Mouse (Mus musculus) hindbrain, embryonic 16.5 days (tissue): ENCODE results near the gene Iscu. TPM values are rescaled to one million over a fixed set of nuclear protein-coding genes. Genes with fewer than 3 reads are reported as not detected.

ENCODE experiments used
- ATAC-seq: fragments of 200-750 bp; cut with Nextera tagmentation; 2 replicates; pipeline ENCODE4 v1.8.0; 2017; ENCODE audit warnings: moderate TSS enrichment, moderate library complexity
- H3K27ac ChIP-seq: fragments of 300-500 bp; sonication (generic); 2 replicates; pipeline ENCODE4 v1.5.1; 2014; ENCODE audit warnings: low read depth, mild to moderate bottlenecking, control low read depth, low read length, moderate library complexity
- H3K27me3 ChIP-seq: fragments of 300-500 bp; sonication (generic); replicated peaks from 2 replicates; pipeline ENCODE4 v1.6.1; 2014; ENCODE audit warnings: low read length; ENCODE audit not compliant: control insufficient read depth, insufficient read depth
- H3K36me3 ChIP-seq: fragments of 300-500 bp; sonication (generic); 2 replicates; pipeline ENCODE4 v1.6.1; 2014; ENCODE audit warnings: mild to moderate bottlenecking, low read length, moderate library complexity, mixed read lengths; ENCODE audit not compliant: control insufficient read depth, insufficient read depth
- H3K4me1 ChIP-seq: fragments of 300-500 bp; sonication (generic); 2 replicates; pipeline ENCODE4 v1.6.1; 2014; ENCODE audit warnings: low read depth, low read length; ENCODE audit not compliant: control insufficient read depth, insufficient read depth
- H3K4me2 ChIP-seq: fragments of 300-500 bp; sonication (generic); 2 replicates; pipeline ENCODE4 v1.6.1; 2014; ENCODE audit warnings: mild to moderate bottlenecking, low read length, control low read depth, moderate library complexity
- H3K4me3 ChIP-seq: fragments of 300-500 bp; sonication (generic); 2 replicates; pipeline ENCODE4 v1.5.1; 2014; ENCODE audit warnings: mild to moderate bottlenecking, low read length, control low read depth, moderate library complexity
- H3K9ac ChIP-seq: fragments of 300-500 bp; sonication (generic); 2 replicates; pipeline ENCODE4 v1.6.1; 2014; ENCODE audit warnings: low read depth, mild to moderate bottlenecking, control low read depth, low read length, moderate library complexity
- H3K9me3 ChIP-seq: fragments of 300-500 bp; sonication (generic); 2 replicates; pipeline ENCODE4 v1.6.1; 2014; ENCODE audit warnings: mild to moderate bottlenecking, low read length, moderate library complexity; ENCODE audit not compliant: control insufficient read depth
- WGBS: fragments of 180-500 bp; shearing (Covaris S2); extraction: QIAGEN DNeasy Blood & Tissue Kit; methylation state at CpG from one replicate; pipeline ENCODE4 v1.1.7; 2014; 5-methylcytosine and 5-hydroxymethylcytosine counted together
- polyA plus RNA-seq: library from polyadenylated mRNA; unstranded; fragments of >200 nt; fragmentation: Nextera tagmentation; extraction: Ambion mirVana; gene quantifications from 2 replicates; pipeline ENCODE4 v1.2.1, GENCODE M21; 2015

Iscu gene
- polyA plus RNA-seq, 1 experiment from 2014 or later, result 94.0 TPM

DNA sequence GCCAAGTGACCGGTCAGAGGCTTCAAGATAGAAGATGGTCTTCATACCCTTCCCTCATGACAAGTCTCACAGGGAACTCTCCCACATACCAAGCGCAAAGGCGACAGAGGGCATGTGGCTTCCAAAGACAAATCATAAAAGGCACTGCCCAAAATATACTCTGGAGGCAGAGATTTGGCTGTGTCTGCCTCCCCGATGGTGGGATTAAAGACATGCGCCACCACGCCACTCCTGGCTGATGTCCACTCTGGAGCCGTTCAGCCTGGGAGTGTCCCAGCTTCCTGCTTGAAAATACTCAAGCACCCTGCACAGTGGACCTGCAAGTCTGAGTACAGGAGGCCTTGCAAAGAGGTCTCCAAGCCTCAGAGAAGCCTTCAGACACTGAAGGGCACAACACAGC, 41.4 kb upstream of the Iscu start:
- peaks cover 12% of the 10 kb centered on the region for H3K4me1 ChIP-seq
- ATAC-seq, result no peak
- WGBS, result 89% methylated on average over 7 of the region's 7 CpGs
- H3K36me3 ChIP-seq, result no peaks in the 10 kb centered on the region
- H3K27me3 ChIP-seq, result no peaks in the 10 kb centered on the region
- H3K9ac ChIP-seq, result no peak overlapping the region
- no peak overlapping the region for H3K4me2 ChIP-seq
- H3K9me3 ChIP-seq, result no peaks in the 10 kb centered on the region
- no peak overlapping the region for H3K4me3 ChIP-seq
- peak overlapping the region; percentile 12; the same call in 1 of the 2 replicates for H3K27ac ChIP-seq

DNA sequence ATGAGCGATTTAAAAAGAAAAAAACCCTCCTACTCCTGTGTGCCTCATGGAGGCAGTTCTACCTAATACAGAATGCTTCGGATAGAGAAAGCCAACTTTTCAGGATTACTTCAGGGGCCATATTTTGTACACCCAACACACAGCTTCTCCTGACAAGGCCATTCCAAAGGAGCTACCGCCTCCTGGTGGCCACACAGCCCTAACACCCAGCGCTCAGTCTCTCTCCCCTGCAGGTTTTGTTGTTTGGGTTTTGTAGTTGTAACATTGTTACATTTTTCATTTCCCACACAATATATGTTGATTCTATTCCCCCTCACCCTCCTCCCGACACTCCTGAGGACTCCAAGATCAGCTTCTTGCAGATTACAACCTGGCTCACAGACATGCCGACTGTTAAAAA, 40.4 kb upstream of the Iscu start:
- Histone ChIP-seq H3K9ac (no peak overlapping the region), H3K36me3 (no peaks in the 10 kb centered on the region), H3K9me3 (no peaks in the 10 kb centered on the region), H3K4me1 (peaks cover 22% of the 10 kb centered on the region), H3K27ac (no peak overlapping the region), H3K27me3 (no peaks in the 10 kb centered on the region), H3K4me2 (no peak overlapping the region), H3K4me3 (no peak overlapping the region)
- no peak for ATAC-seq
- WGBS, result 29% methylated on average over 6 of the region's 6 CpGs

DNA sequence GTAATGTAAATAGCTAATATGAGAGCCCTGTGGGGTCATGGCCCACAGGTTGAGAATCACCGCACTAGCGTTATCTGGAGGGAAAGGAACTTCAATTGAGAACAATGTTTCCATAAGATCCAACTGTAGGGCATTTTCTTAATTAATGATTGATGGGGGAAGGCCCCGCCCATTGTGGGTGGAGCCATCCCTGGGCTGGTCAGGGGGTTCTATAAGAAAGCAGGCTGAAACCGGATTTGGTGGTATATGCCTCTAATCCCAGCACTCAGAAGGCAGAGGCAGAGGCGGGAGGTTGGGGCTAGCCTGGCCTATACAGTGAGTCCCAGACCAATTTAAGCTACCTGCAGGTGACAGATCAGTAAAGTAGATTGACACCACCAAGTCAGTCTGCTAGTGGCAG, 38.2 kb upstream of the Iscu start:
- ATAC-seq, result no peak
- peaks cover 12% of the 10 kb centered on the region for H3K36me3 ChIP-seq
- WGBS, result 67% methylated on average over 5 of the region's 5 CpGs
- no peak overlapping the region for H3K9ac ChIP-seq
- no peak overlapping the region for H3K27ac ChIP-seq
- H3K27me3 ChIP-seq, result no peaks in the 10 kb centered on the region
- no peak overlapping the region for H3K4me3 ChIP-seq
- H3K4me2 ChIP-seq, result no peak overlapping the region
- peaks cover 24% of the 10 kb centered on the region for H3K4me1 ChIP-seq
- H3K9me3 ChIP-seq, result no peaks in the 10 kb centered on the region

DNA sequence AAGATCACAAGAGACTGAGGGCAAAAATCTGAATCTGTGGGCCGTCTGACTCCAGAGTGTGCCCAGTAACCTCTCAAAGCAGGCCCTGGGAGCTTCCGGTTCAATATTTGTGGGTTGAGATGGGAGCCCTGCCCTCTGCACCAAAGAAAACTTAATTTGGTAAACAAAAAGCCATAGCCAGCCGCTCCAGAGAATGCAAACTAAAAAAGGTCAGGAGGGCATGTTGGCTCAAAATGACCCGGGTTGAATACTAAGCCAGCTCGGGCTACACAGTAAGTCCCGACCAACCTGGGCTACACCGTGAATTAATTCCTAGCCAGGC, 37.6 kb upstream of the Iscu start:
- Histone ChIP-seq H3K27ac (peak overlapping the region; percentile 94), H3K4me1 (peaks cover 24% of the 10 kb centered on the region), H3K4me3 (peak overlapping the region; percentile 70), H3K27me3 (no peaks in the 10 kb centered on the region), H3K4me2 (peak overlapping the region; percentile 94), H3K9me3 (no peaks in the 10 kb centered on the region), H3K36me3 (peaks cover 12% of the 10 kb centered on the region), H3K9ac (peak overlapping the region; percentile 65; the same call in 1 of the 2 replicates)
- 28% methylated on average over 7 of the region's 7 CpGs for WGBS
- no peak for ATAC-seq

DNA sequence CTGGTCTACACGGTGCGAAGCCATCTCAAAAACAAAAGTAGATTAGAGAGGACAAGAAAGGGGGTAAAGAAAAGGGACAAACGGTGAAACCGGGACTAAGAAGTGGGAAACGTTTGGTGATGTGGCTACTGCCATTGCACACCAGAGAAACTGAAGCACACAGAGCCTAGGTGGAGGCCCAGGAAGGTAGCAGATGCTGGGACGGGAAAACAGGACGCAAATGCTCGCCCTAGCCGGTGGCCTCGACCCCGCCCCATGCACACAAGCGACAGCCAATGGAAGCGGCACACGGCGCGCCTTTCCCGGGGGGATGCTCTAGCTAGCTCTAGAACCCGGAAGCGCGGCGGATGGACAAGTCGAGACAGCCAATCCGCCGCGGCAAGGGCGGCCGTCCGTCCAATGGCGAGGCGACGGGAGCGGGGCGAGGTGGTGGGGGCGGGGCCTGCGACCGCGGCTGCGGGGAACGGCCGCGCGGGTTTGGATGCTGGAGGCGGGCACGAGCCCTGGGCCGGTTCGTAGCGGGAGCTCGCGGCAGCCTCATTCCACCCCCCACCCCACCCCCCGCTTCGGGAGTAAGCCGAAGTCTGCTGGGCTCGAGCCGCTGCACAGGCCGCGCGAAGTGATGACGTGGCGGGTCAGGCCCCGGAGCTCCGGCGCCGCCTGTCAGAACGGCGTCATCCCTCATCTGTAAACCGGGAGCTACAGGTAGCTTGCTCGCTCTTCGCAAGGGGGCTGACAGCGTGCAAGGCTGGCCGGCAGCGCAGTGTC, 37.0 kb upstream of the Iscu start, which contains the start of gene Ficd:
Ficd (plus strand) TSS at position 459 of the 768 bp plus-strand sequence.
- under 1% methylated on average over 60 of the region's 71 CpGs for WGBS

DNA sequence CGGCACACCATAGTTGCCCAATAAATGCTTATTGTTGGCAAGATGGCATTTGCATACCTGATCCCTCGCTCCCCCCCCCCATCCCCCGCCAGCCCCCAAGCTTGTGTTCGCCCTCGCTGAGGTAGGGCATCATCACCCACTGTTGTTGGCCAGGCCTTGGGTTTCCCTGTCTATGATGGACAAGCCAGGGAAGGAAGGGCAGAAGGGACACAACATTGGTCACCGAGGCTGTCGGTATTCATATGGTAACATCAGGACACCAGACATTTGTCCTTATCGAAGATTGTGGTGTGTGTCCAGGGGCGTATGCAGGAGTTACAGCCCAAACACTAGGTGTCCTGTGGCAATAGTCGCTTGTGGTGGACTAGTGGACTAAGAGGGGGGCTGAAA, 36.4 kb upstream of the Iscu start:
- 2% methylated on average over 10 of the region's 10 CpGs for WGBS
- no peak; the same call in 1 of the 2 replicates for ATAC-seq
- peak overlapping the region; percentile 94 for H3K27ac ChIP-seq

More for the DNA sequence above, 37.0 kb upstream of the Iscu start, which contains the start of gene Ficd:
- H3K4me1 ChIP-seq, result peaks cover 19% of the 10 kb centered on the region
- no peaks in the 10 kb centered on the region for H3K27me3 ChIP-seq
- H3K9ac ChIP-seq, result peak within 1 kb of the TSS; percentile 78
- ATAC-seq, result peak; percentile 97
- H3K27ac ChIP-seq, result peak within 1 kb of the TSS; percentile 94
- peak within 1 kb of the TSS; percentile 70 for H3K4me3 ChIP-seq
- H3K4me2 ChIP-seq, result peak within 1 kb of the TSS; percentile 94
- H3K9me3 ChIP-seq, result no peaks in the 10 kb centered on the region
- H3K36me3 ChIP-seq, result peaks cover 12% of the 10 kb centered on the region

DNA sequence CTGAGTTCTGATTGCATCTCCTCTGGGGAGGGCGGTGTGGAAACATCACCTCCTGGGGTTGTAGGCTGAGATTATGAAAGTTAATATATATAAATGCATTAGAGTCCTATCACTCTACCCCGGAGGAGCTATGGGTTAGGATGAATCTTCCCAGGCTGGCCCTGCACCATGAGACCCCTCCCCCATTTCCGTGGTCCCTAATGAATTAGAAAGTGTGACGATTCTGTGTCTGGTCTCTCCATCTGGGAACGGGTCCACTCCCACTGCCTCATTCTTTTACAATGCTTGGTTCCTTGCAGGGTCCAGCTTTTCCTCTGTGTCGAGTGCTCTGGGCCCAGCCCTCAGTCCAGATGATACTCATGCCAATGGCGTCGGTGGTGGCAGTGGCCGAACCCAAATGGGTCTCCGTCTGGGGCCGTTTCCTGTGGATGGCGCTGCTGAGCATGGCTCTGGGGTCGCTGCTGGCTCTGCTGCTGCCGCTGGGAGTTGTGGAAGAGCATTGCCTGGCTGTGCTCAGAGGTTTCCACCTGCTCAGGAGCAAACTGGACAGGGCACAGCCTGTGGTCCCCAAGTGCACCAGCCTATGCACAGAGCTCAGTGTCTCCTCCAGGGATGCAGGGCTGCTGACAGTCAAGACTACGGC, 35.9 kb upstream of the Iscu start:
- peaks cover 16% of the 10 kb centered on the region for H3K36me3 ChIP-seq
- WGBS, result 48% methylated on average over 15 of the region's 15 CpGs
- H3K27me3 ChIP-seq, result no peaks in the 10 kb centered on the region
- ATAC-seq, result no peak
- H3K4me1 ChIP-seq, result peaks cover 16% of the 10 kb centered on the region
- peak overlapping the region; percentile 70 for H3K4me3 ChIP-seq
- H3K9ac ChIP-seq, result peak overlapping the region; percentile 78
- H3K9me3 ChIP-seq, result no peaks in the 10 kb centered on the region
- H3K27ac ChIP-seq, result peak overlapping the region; percentile 94
- peak overlapping the region; percentile 94 for H3K4me2 ChIP-seq

More for the DNA sequence above, 36.4 kb upstream of the Iscu start:
- H3K4me3 ChIP-seq, result peak overlapping the region; percentile 70
- H3K36me3 ChIP-seq, result peaks cover 14% of the 10 kb centered on the region
- no peaks in the 10 kb centered on the region for H3K9me3 ChIP-seq
- H3K9ac ChIP-seq, result peak overlapping the region; percentile 78
- peak overlapping the region; percentile 94 for H3K4me2 ChIP-seq
- H3K4me1 ChIP-seq, result peaks cover 16% of the 10 kb centered on the region
- H3K27me3 ChIP-seq, result no peaks in the 10 kb centered on the region

DNA sequence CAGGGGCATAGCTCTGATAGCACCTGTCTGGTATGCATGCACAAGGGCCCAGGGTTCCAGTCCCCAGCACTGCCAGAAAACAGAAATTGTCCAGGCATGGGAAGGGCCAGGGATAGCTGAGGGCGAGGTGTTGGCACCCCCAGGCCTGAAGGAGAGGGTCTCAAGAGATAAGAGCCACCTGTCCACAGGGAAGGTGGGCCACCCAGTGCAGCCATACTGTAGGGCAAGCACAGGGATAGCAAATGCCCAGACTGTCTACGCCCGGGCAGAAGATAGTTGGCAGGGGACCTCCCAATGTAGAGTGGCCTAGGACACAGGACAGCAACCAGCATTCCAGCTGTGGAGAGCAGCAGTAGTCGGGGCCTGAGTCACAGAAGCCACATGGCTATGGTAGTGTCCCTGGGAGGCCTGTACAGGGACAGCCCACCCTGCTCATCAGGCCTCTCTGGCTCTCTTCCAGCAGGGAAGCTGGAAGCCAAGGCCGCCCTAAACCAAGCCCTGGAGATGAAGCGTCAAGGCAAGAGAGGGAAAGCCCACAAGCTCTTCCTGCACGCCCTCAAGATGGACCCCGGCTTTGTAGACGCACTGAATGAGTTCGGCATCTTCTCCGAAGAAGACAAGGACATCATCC, 34.8 kb upstream of the Iscu start:
- no peak for ATAC-seq
- H3K36me3 ChIP-seq, result peaks cover 20% of the 10 kb centered on the region
- H3K9ac ChIP-seq, result no peak overlapping the region
- H3K4me3 ChIP-seq, result no peak overlapping the region
- WGBS, result 88% methylated on average over 11 of the region's 11 CpGs
- peaks cover 16% of the 10 kb centered on the region for H3K4me1 ChIP-seq
- no peaks in the 10 kb centered on the region for H3K27me3 ChIP-seq
- no peak overlapping the region for H3K27ac ChIP-seq
- H3K4me2 ChIP-seq, result no peak overlapping the region
- H3K9me3 ChIP-seq, result no peaks in the 10 kb centered on the region

DNA sequence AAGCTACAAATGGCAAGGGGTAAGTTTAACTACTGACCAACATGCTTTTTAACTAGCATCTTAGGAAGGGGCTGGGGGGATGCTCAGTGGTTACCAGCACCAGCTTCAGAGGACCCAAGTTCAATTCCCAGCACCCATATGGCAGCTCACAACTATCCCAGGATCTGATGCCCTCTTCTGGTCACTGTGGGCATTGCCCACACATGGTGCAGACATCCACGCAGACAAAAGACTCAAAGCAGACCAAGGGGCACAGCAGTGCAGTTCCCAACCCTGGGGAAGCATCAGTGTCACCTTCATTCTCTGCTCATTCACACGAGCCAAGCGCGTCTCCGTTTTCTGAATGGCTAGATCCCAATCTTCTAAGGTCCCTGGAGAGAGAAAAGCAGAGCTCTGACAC, 24.9 kb upstream of the Iscu start:
- no peaks in the 10 kb centered on the region; the same call in 1 of the 2 replicates for H3K9me3 ChIP-seq

More for the DNA sequence above, 24.9 kb upstream of the Iscu start:
- Histone ChIP-seq H3K27ac (no peak overlapping the region), H3K27me3 (no peaks in the 10 kb centered on the region), H3K4me3 (no peak overlapping the region), H3K4me2 (no peak overlapping the region), H3K36me3 (peaks cover 66% of the 10 kb centered on the region), H3K4me1 (no peaks in the 10 kb centered on the region), H3K9ac (no peak overlapping the region)
- no peak for ATAC-seq
- WGBS, result 98% methylated on average over 5 of the region's 5 CpGs
